Mouse (Mus musculus): ENCODE results near the gene Dpf3.

Gene Dpf3

DNA sequence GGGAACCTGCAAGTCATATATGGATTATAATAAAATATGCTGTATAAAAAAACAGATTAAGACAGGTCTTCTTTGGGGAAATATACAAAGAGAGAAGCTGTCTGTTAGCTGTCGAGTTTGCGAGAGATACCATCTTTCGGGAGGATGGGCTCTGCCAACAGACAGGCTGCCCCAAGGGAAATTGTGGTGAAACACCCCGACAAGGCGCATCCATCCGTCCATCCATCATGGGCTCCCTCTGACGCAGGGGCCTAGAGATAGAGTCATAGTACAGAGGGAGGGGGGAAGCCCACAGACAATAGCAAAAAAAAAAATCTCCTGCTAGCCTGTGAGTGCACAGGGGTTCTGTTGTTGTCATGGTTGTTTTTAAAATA is 149.8 kb downstream of the Dpf3 start:
- no peak for DNase-seq

DNA sequence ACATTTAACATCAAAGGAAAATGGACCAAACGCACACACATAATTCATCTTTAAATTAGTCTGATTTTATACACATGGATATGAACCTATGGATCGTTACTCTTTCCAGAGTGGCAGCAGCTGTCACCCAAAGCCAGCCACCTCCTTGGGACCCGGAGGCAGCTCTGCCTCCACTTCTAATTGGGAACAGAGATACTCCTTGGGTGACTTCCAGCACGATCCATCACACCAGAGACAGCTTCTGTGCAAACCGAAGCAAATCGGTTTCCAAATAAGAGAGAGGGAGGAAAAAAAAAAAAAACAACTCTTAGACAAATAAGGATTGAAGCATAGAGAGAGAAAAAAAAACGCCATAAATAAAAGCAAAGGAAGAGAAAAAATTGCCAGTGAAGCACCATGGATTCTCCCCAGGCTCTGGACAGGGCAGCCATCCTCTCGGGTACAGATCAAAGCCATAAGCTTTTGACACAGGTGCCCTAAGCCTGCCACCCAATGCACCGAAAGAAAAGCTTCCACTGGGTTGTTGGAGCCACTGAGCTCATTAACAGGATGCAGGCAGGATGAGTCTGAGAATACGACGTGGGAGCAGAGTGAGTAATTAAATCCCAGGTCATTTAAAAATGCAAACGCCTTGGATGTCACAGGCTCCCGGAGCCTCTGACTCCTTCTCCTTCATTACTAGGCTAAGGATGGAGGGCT is 150.3 kb downstream of the Dpf3 start:
- no peak for DNase-seq

DNA sequence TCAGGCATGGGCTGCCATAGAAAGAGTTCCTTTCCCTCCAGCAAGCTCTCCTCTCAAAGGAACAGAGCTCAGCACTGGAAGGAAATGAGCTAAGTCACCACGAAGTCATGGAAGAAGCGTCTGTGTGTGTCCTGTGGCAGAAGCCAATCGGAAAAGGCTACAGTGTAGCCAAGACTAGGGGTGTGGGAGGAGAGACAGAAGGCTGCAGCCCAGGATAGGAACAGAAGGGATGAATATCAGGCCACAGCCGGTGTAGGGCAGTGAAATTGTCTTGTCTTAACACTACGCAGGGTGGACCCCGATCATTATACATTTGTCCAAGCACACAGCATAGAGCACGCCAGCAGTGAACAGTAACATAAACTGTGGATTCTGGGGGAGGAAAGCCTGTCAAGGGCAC is 157.5 kb downstream of the Dpf3 start:
- DNase-seq = no peak

DNA sequence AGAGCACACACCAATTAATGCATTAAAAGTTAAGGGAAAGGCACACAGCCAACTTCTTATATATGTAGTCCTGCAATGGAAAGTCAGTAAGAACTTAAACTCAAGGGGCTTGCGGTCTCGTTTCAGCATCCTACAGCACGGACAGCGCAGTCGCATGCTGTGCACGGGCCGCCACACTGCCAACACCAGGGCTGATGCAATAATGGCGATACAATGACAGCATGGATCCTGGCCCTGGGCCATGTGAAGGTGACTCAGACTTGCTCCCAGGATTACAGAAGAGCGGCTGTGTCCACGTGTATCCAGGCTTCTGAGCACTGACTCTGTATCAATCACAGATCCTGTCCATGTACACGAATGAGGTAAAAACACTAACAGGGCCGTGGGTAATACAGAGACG is 158.6 kb downstream of the Dpf3 start:
- DNase-seq = no peak

- DNase-seq = no peak
Measured at GRCm38 (mm10) chr12:83328491-83328890, 159.0 kb downstream of the Dpf3 start.

DNA sequence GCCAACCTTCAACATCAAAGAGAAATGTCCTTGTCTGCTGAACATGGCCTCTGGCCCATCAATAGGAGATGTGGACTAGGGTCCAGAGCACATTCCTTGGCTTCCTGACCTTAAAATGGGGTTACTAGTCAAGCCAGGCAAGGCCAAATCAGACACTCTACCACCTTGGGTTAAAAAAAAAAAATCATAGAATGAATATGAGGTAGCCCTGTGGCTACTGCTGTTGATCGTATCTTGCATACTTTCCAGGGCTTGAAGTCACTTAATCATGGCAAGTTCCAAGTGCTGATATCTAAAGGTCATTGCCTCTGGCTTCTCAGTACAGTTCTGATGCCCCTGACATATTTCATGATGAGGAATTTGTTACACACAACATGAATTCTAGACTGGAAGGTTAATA is 160.1 kb downstream of the Dpf3 start:
- no peak for DNase-seq

DNA sequence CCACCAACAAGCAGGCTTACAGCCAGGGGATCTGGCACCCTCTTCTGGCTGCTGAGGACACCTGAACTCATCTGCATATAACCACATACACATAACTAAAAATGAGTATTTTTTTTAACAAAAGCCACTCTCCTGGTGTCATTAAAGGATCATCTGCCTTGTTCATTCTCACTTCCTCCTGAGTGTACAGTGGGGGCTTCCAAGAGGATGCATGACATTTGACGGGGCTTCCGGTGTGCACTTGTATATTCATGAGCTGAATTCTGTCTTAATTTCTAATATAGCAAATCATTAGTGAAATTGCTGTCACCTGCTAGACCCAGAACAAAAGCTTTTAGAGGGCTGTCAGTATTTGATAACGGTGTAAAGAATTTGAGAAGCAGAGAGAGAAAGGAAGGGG is 166.8 kb downstream of the Dpf3 start:
- no peak for DNase-seq

- no peak for DNase-seq
Measured at GRCm38 (mm10) chr12:83317646-83318443, 169.7 kb downstream of the Dpf3 start.

GRCm38 (mm10) chr12:83314666-83315065 is 172.8 kb downstream of the Dpf3 start:
- DNase-seq = no peak

DNA sequence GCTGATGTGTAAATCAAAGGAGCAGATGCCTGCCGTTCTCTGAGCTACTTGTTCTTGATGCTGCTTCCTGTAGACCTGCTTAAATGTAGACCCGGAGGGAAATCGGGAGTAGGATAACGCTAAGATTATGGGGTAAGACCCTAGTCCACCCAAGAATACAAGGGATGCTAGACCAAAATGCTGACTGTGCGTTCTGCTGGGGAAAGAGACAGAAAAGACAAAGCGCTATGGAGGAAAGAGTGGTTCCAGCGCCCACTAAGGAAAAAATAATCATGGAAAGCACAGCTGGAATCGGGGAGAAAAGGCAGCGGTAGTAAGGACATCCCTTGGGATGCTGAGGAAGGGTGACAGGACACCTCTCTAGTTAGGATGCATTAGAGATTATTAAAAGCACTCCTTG is 174.7 kb downstream of the Dpf3 start:
- DNase-seq = no peak

GRCm38 (mm10) chr12:83310567-83310966 is 176.9 kb downstream of the Dpf3 start:
- DNase-seq = no peak

DNA sequence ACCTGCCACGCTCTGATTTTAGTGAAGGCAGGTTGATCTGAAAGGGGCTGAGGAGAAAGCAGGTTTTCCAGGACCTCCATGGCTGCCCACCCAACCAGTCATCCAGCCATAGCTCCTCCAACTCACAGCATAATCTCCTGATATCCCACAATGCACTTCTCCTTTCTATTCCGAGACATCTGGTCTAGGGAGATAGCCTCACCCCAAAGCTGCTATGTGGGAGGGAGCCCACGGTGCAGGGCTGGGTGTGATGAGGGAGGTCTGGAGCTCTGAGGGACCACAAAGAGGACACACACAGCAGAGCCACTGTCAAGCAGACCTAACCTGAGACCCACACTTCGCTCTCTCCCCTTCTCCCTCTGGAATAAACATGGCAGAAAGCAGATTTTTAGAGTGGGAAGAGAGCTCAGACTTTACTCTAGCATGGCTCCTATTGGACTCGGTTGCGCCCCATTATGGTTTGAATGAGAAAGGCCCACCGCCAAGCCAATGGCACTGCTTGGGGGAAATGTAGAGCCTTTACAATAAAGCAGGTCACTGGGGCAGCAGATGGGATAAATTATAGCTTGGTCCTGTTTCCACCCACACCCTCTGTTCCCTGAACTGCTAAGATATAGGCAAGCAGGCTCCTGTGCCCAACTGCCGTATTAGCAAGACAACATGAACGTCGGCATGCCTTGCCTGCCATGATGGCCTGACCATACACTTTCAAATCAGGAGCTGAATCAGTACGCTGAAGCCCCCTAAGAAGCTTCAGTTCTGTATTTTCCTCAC is 178.3 kb downstream of the Dpf3 start:
- DNase-seq = no peak

- no peak for DNase-seq
Measured at GRCm38 (mm10) chr12:83308627-83309026, 178.9 kb downstream of the Dpf3 start.

GRCm38 (mm10) chr12:83303221-83303620 is 184.3 kb downstream of the Dpf3 start:
- DNase-seq = no peak

- peak; percentile 32 for DNase-seq
Measured at GRCm38 (mm10) chr12:83302320-83303153, 185.0 kb downstream of the Dpf3 start.

DNA sequence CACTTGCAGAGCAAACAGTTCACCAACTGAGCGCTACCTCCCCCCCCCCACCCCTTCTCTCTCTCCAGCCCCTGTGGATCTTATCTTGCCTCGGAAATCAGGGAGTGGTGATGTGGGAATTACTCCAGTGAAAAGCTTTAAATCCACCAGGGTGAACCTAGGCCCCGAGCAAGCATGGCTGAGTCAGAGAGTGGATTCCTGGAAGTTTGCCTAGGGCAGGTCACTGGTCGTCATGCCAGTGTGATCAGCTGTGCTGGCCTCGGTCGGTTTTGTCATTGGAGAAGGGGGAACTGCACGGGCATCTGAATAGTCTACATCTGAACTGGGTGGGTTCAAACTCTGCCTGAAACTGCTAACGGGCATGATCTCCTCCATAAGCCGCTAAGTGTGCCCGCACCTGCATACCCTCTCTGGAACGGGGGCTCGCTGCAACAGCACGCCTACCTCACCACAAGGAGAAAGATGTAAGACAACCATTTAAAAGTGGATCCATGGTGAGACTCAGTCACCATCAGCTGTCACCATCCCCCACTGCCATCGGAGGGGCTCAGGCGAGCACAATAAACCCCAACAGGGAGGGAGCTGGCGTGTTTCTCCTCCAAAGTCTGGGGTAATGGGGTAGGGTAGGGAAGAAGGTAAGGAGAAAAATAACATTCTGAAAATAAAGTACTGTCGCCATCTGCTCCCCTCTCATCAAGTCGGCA is 185.7 kb downstream of the Dpf3 start:
- no peak for DNase-seq

DNA sequence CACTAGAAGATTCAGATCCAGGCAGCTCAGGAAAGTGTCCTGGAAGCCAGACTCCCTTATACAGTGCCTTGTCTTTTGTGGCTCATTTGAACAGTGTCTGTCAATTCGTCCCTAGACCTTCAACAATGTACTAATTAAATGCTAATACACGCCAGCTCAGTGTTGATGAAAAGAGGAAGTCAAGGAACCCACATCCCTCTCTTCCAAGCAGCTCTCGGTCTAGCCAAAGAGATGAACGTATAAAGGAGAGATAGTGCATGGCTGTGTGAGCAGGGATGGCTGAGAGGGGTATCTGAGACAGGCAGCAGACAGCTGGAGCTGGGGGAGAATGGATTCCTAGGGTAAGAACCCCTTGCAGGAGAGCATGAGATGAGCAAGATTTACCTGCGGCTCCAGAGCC is 189.2 kb downstream of the Dpf3 start:
- no peak for DNase-seq

DNA sequence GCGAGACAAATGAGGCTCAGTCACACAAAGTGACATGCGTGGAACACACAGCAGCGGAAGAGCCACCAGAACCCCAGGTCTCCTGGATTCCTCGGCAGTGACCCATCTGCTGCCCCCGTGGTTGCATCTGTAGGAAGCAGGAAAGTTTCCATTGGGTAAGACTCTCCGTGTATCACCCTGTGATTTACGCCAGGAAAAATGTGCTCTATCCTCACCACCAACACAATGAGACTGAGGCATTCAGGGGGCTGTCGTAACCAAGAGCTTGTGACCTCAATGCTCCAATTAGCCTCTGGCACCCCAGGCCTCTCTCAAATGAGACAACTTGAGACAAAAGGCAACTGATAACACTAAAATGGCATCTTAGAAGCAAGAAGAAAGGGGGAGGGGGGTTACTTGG is 192.5 kb downstream of the Dpf3 start:
- no peak for DNase-seq

- no peak for DNase-seq
Measured at GRCm38 (mm10) chr12:83291915-83292314, 195.6 kb downstream of the Dpf3 start.

DNA sequence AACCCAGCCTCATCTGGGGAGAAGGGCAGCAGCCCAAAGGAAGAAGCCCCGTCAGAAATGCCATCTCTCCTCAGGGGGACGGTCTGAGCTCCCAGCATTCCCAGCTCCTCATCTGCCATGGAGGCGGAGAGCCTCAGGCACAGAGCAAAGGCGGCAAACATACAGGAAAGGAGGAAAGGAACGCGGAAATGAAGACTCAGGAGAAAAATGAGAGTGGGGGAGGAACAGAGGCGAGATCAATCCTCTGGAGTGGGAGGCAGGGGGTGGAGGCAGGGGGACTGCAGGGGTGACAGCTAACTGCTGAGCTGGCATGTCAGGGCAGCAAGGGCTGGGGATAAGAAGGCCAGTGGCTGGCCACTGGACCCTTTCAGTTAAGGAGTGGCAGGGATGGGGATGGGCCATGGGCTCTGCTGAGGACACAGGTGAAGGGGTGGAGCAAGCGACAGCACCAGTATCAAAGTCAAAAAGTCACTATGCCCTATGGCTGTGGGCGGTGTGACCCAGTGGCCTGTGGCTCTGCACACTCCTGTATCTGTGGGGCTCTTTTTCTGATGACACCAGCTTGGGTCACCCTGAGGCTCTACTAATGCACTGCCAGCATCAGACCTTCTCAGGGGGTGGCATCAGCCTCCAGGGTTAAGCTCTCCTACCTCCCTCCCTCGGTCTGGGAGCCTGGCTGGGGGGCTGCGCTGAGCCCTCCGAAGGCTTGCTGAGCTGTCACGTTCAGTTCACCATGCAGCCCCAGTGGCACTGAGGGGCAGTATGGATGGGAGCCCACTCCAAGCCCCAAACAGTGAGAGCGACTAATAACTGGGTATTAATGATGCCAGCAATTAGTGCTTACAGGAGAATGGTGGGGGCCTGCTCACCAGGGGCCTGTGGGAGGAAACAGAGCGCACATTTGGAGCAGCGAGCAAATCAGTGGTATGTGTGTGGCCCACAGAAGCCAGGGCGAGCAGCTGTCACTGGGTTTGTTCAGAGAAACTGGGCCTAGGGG is 200.7 kb downstream of the Dpf3 start:
- DNase-seq = no peak
